Mouse (Mus musculus) cerebellum, adult 2 months (tissue): ENCODE results near the gene Itpr3. TPM values are rescaled to one million over a fixed set of nuclear protein-coding genes. Genes with fewer than 3 reads are reported as not detected.
A peak's percentile ranks its signal among the peaks of the same experiment; 100 is the strongest.

Experiments used
- DNase-seq, 2 experiments: peaks; one replicate each; pipeline ENCODE4 v3.0.0; 2021
- H3K27ac ChIP-seq: fragments of 200-500 bp; 2 replicates; pipeline ENCODE4 v1.5.1; 2012; ENCODE audit warnings: low read length, control low read depth, inconsistent platforms; ENCODE audit not compliant: insufficient read depth
- H3K27me3 ChIP-seq: fragments of 200-500 bp; 2 replicates; pipeline ENCODE4 v1.6.1; 2012; ENCODE audit warnings: inconsistent platforms, mild to moderate bottlenecking, low read length, moderate library complexity; ENCODE audit not compliant: control insufficient read depth, insufficient read depth
- H3K4me1 ChIP-seq: fragments of 200-500 bp; 2 replicates; pipeline ENCODE4 v1.6.1; 2011; ENCODE audit warnings: low read length; ENCODE audit not compliant: control insufficient read depth, insufficient read depth
- H3K4me3 ChIP-seq: fragments of 200-500 bp; replicated peaks from 2 replicates; pipeline ENCODE3; 2011; ENCODE audit warnings: mild to moderate bottlenecking, low read depth, low read length, control low read depth; ENCODE audit not compliant: insufficient read depth
- CTCF ChIP-seq: fragments of 200-500 bp; IDR thresholded peaks from 2 replicates; pipeline ENCODE4 v1.5.1; 2011; ENCODE audit warnings: low read depth, mild to moderate bottlenecking, control low read depth, low read length, moderate library complexity, borderline replicate concordance; ENCODE audit not compliant: insufficient read depth
- POLR2A ChIP-seq: fragments of 200-500 bp; IDR thresholded peaks from 2 replicates; pipeline ENCODE4 v1.6.1; 2011; ENCODE audit warnings: low read length, control low read depth, borderline replicate concordance; ENCODE audit not compliant: insufficient read depth
- WGBS: fragments of 180-500 bp; shearing (Covaris S2); methylation state at CpG from one replicate; pipeline ENCODE4 v1.1.7; 2018; 5-methylcytosine and 5-hydroxymethylcytosine counted together
- polyA plus RNA-seq: library from polyadenylated mRNA; depleted of rRNA; stranded (reverse); fragments of >200 nt; gene quantifications from 2 replicates; pipeline ENCODE4 v1.2.3, GENCODE M21; 2012

Gene Itpr3
- polyA plus RNA-seq, 1 experiment, result 6.5 TPM

- Histone ChIP-seq H3K4me1 (no peaks in the 10 kb centered on the region), H3K27me3 (no peaks in the 10 kb centered on the region), H3K27ac (no peak overlapping the region), H3K4me3 (no peak overlapping the region)
- no peak for DNase-seq
- 72% methylated on average over 6 of the region's 6 CpGs for WGBS
- TF ChIP-seq CTCF (no peak), POLR2A (no peak)
Observed at GRCm38 (mm10) chr17:27107936-27108335, 50.8 kb downstream of the Itpr3 start.

GRCm38 (mm10) chr17:27110072-27110471, 53.0 kb downstream of the Itpr3 start:
- Histone ChIP-seq H3K27ac (no peak overlapping the region), H3K4me3 (no peak overlapping the region), H3K27me3 (no peaks in the 10 kb centered on the region), H3K4me1 (no peaks in the 10 kb centered on the region)
- no peak for DNase-seq
- TF ChIP-seq POLR2A (no peak), CTCF (no peak)
- WGBS, result 80% methylated on average over 7 of the region's 7 CpGs

GRCm38 (mm10) chr17:27118676-27119539, 61.8 kb downstream of the Itpr3 start:
- DNase-seq, result no peak
- Histone ChIP-seq H3K27ac (no peak overlapping the region), H3K4me3 (no peak overlapping the region), H3K27me3 (no peaks in the 10 kb centered on the region), H3K4me1 (peaks cover 51% of the 10 kb centered on the region)
- 77% methylated on average over 25 of the region's 25 CpGs for WGBS
- TF ChIP-seq POLR2A (no peak), CTCF (no peak)

GRCm38 (mm10) chr17:27119540-27119895, 62.4 kb downstream of the Itpr3 start:
- peaks cover 54% of the 10 kb centered on the region for H3K4me1 ChIP-seq
- no peak for DNase-seq
- H3K4me3 ChIP-seq, result no peak overlapping the region
- H3K27me3 ChIP-seq, result no peaks in the 10 kb centered on the region
- WGBS, result 74% methylated on average over 4 of the region's 4 CpGs
- H3K27ac ChIP-seq, result peak overlapping the region; percentile 53; the same call in 1 of the 2 replicates
- TF ChIP-seq POLR2A (no peak), CTCF (no peak)

GRCm38 (mm10) chr17:27119954-27120353, 62.9 kb downstream of the Itpr3 start:
- no peak for DNase-seq
- TF ChIP-seq POLR2A (no peak), CTCF (no peak)
- Histone ChIP-seq H3K4me3 (no peak overlapping the region), H3K4me1 (peaks cover 55% of the 10 kb centered on the region), H3K27me3 (no peaks in the 10 kb centered on the region), H3K27ac (peak overlapping the region; percentile 53)
- WGBS, result 65% methylated on average over 8 of the region's 8 CpGs

- Histone ChIP-seq H3K27ac (peak overlapping the region; percentile 87), H3K4me3 (peak overlapping the region; percentile 6), H3K4me1 (peaks cover 61% of the 10 kb centered on the region), H3K27me3 (no peaks in the 10 kb centered on the region)
- WGBS, result 3% methylated on average over 18 of the region's 18 CpGs
- TF ChIP-seq CTCF (peak; percentile 84), POLR2A (peak; percentile 22; the same call in 1 of the 2 replicates)
- DNase-seq, result peak; percentile 95 to 98
Observed at GRCm38 (mm10) chr17:27120561-27121024, 63.5 kb downstream of the Itpr3 start.

GRCm38 (mm10) chr17:27121266-27121665, 64.2 kb downstream of the Itpr3 start:
- DNase-seq, result no peak
- 11% methylated on average over 14 of the region's 14 CpGs for WGBS
- H3K27ac ChIP-seq, result peak overlapping the region; percentile 87

GRCm38 (mm10) chr17:27121781-27122180, 64.7 kb downstream of the Itpr3 start:
- 63% methylated on average over 7 of the region's 7 CpGs for WGBS
- Histone ChIP-seq H3K4me3 (no peak overlapping the region), H3K4me1 (peaks cover 63% of the 10 kb centered on the region), H3K27me3 (no peaks in the 10 kb centered on the region), H3K27ac (peak overlapping the region; percentile 87)
- TF ChIP-seq CTCF (no peak), POLR2A (no peak)
- DNase-seq, result no peak

More at GRCm38 (mm10) chr17:27121266-27121665, 64.2 kb downstream of the Itpr3 start:
- H3K4me3 ChIP-seq, result peak overlapping the region; percentile 6
- H3K27me3 ChIP-seq, result no peaks in the 10 kb centered on the region
- TF ChIP-seq POLR2A, result no peak
- no peak for TF ChIP-seq CTCF
- peaks cover 63% of the 10 kb centered on the region for H3K4me1 ChIP-seq
